Mouse (Mus musculus): ENCODE data around the gene Huwe1. TPM values are rescaled to one million over a fixed set of nuclear protein-coding genes. Genes with fewer than 3 reads are reported as not detected.

Gene Huwe1
- polyA plus RNA-seq (2014; fragmentation: Nextera tagmentation; extraction: Ambion mirVana): 70.6 and 88.4 TPM in 2 replicates

GRCm38 (mm10) chrX:151800701-151801511, at the start of gene Huwe1:
Gene Huwe1 (plus strand): TSS chrX:151800807.
- H3K9ac ChIP-seq (ENCODE audit: low read length): peak within 1 kb of the TSS; percentile 71
- ATAC-seq (replicated peaks; ENCODE audit: low FRiP score) (peak; percentile 75), DNase-seq (ENCODE audit: low spot score) (peak; percentile 84)
- peak within 1 kb of the TSS; percentile 39 for H3K4me2 ChIP-seq (ENCODE audit: low read depth, low read length, severe bottlenecking)
- H3K4me1 ChIP-seq (replicated peaks; ENCODE audit: control insufficient read depth, insufficient read depth, low read length): no peaks in the 10 kb centered on the region
- no peaks in the 10 kb centered on the region for H3K36me3 ChIP-seq (ENCODE audit: control insufficient read depth, insufficient read depth, low read length)
- H3K27me3 ChIP-seq (ENCODE audit: control insufficient read depth, insufficient read depth, low read length): 0 out of 2 replicates have a peak, but pooled peaks cover 3% of the 10 kb centered on the region
- WGBS: 20% methylated on average over 24 of the region's 36 CpGs
- peak within 1 kb of the TSS; percentile 91 for H3K27ac ChIP-seq (ENCODE audit: low read depth, low read length)
- H3K9me3 ChIP-seq (ENCODE audit: control insufficient read depth, low read length): no peaks in the 10 kb centered on the region; the same call in 1 of the 2 replicates
- H3K4me3 ChIP-seq (ENCODE audit: low read depth, low read length): peak within 1 kb of the TSS; percentile 45

- Histone ChIP-seq H3K4me2 (ENCODE audit: low read depth, low read length, severe bottlenecking) (no peak overlapping the region), H3K9me3 (ENCODE audit: control insufficient read depth, low read length) (no peaks in the 10 kb centered on the region), H3K27me3 (ENCODE audit: control insufficient read depth, insufficient read depth, low read length) (no peaks in the 10 kb centered on the region), H3K4me1 (replicated peaks; ENCODE audit: control insufficient read depth, insufficient read depth, low read length) (no peaks in the 10 kb centered on the region), H3K27ac (ENCODE audit: low read depth, low read length) (no peak overlapping the region), H3K4me3 (ENCODE audit: low read depth, low read length) (no peak overlapping the region), H3K9ac (ENCODE audit: low read length) (no peak overlapping the region), H3K36me3 (ENCODE audit: control insufficient read depth, insufficient read depth, low read length) (no peaks in the 10 kb centered on the region)
- 93% methylated on average over 1 of the region's 1 CpGs for WGBS
- no peak for ATAC-seq (replicated peaks; ENCODE audit: low FRiP score)
- no peak for DNase-seq (ENCODE audit: low spot score)
These were observed 20.3 kb upstream of the Huwe1 start for GRCm38 (mm10) chrX:151780348-151780747.

GRCm38 (mm10) chrX:151782939-151783338, 17.7 kb upstream of the Huwe1 start:
- no peak overlapping the region for H3K27ac ChIP-seq (ENCODE audit: low read depth, low read length)
- H3K4me3 ChIP-seq (ENCODE audit: low read depth, low read length): no peak overlapping the region
- H3K36me3 ChIP-seq (ENCODE audit: control insufficient read depth, insufficient read depth, low read length): no peaks in the 10 kb centered on the region
- H3K4me2 ChIP-seq (ENCODE audit: low read depth, low read length, severe bottlenecking): no peak overlapping the region
- WGBS: 82% methylated on average over 4 of the region's 4 CpGs
- no peaks in the 10 kb centered on the region for H3K4me1 ChIP-seq (replicated peaks; ENCODE audit: control insufficient read depth, insufficient read depth, low read length)
- no peak for ATAC-seq (replicated peaks; ENCODE audit: low FRiP score)
- no peak for DNase-seq (ENCODE audit: low spot score)
- no peaks in the 10 kb centered on the region for H3K27me3 ChIP-seq (ENCODE audit: control insufficient read depth, insufficient read depth, low read length)
- H3K9me3 ChIP-seq (ENCODE audit: control insufficient read depth, low read length): no peaks in the 10 kb centered on the region
- no peak overlapping the region for H3K9ac ChIP-seq (ENCODE audit: low read length)

- Histone ChIP-seq H3K27ac (ENCODE audit: low read depth, low read length) (no peak overlapping the region), H3K27me3 (ENCODE audit: control insufficient read depth, insufficient read depth, low read length) (0 out of 2 replicates have a peak, but pooled peaks cover 3% of the 10 kb centered on the region), H3K4me3 (ENCODE audit: low read depth, low read length) (no peak overlapping the region), H3K36me3 (ENCODE audit: control insufficient read depth, insufficient read depth, low read length) (no peaks in the 10 kb centered on the region), H3K4me1 (replicated peaks; ENCODE audit: control insufficient read depth, insufficient read depth, low read length) (no peaks in the 10 kb centered on the region), H3K4me2 (ENCODE audit: low read depth, low read length, severe bottlenecking) (no peak overlapping the region), H3K9ac (ENCODE audit: low read length) (no peak overlapping the region), H3K9me3 (ENCODE audit: control insufficient read depth, low read length) (no peaks in the 10 kb centered on the region)
- DNase-seq (ENCODE audit: low spot score) (no peak), ATAC-seq (replicated peaks; ENCODE audit: low FRiP score) (no peak)
- 60% methylated on average over 2 of the region's 2 CpGs for WGBS
These were observed 7.8 kb upstream of the Huwe1 start for GRCm38 (mm10) chrX:151792766-151793165.

GRCm38 (mm10) chrX:151797970-151798369, 2.6 kb upstream of the Huwe1 start:
- Histone ChIP-seq H3K36me3 (ENCODE audit: control insufficient read depth, insufficient read depth, low read length) (no peaks in the 10 kb centered on the region), H3K9ac (ENCODE audit: low read length) (no peak overlapping the region), H3K27me3 (ENCODE audit: control insufficient read depth, insufficient read depth, low read length) (0 out of 2 replicates have a peak, but pooled peaks cover 3% of the 10 kb centered on the region), H3K27ac (ENCODE audit: low read depth, low read length) (no peak overlapping the region), H3K4me3 (ENCODE audit: low read depth, low read length) (no peak overlapping the region), H3K9me3 (ENCODE audit: control insufficient read depth, low read length) (no peaks in the 10 kb centered on the region), H3K4me1 (replicated peaks; ENCODE audit: control insufficient read depth, insufficient read depth, low read length) (no peaks in the 10 kb centered on the region), H3K4me2 (ENCODE audit: low read depth, low read length, severe bottlenecking) (no peak overlapping the region)
- ATAC-seq (replicated peaks; ENCODE audit: low FRiP score) (no peak), DNase-seq (ENCODE audit: low spot score) (no peak)
- 54% methylated on average over 1 of the region's 1 CpGs for WGBS

GRCm38 (mm10) chrX:151802328-151802955, 1.8 kb downstream of the Huwe1 start:
- no peak for ATAC-seq (replicated peaks; ENCODE audit: low FRiP score)
- 28% methylated on average over 13 of the region's 13 CpGs for WGBS

GRCm38 (mm10) chrX:151802956-151803776, 2.6 kb downstream of the Huwe1 start:
- WGBS: 18% methylated on average over 75 of the region's 77 CpGs
- Histone ChIP-seq H3K36me3 (ENCODE audit: control insufficient read depth, insufficient read depth, low read length) (no peaks in the 10 kb centered on the region), H3K9ac (ENCODE audit: low read length) (peak overlapping the region; percentile 69), H3K27me3 (ENCODE audit: control insufficient read depth, insufficient read depth, low read length) (no peaks in the 10 kb centered on the region), H3K4me2 (ENCODE audit: low read depth, low read length, severe bottlenecking) (peak overlapping the region; percentile 55), H3K4me3 (ENCODE audit: low read depth, low read length) (peak overlapping the region; percentile 55), H3K4me1 (replicated peaks; ENCODE audit: control insufficient read depth, insufficient read depth, low read length) (no peaks in the 10 kb centered on the region), H3K9me3 (ENCODE audit: control insufficient read depth, low read length) (no peaks in the 10 kb centered on the region; the same call in 1 of the 2 replicates), H3K27ac (ENCODE audit: low read depth, low read length) (peak overlapping the region; percentile 94)
- ATAC-seq (replicated peaks; ENCODE audit: low FRiP score): peak; percentile 87
- DNase-seq (ENCODE audit: low spot score): peak; percentile 94

More at GRCm38 (mm10) chrX:151802328-151802955, 1.8 kb downstream of the Huwe1 start:
- peak overlapping the region; percentile 37 for H3K4me3 ChIP-seq (ENCODE audit: low read depth, low read length)
- no peaks in the 10 kb centered on the region; the same call in 1 of the 2 replicates for H3K9me3 ChIP-seq (ENCODE audit: control insufficient read depth, low read length)
- no peaks in the 10 kb centered on the region for H3K36me3 ChIP-seq (ENCODE audit: control insufficient read depth, insufficient read depth, low read length)
- peak overlapping the region; percentile 94 for H3K27ac ChIP-seq (ENCODE audit: low read depth, low read length)
- peak overlapping the region; percentile 69 for H3K9ac ChIP-seq (ENCODE audit: low read length)
- peak overlapping the region; percentile 53 for H3K4me2 ChIP-seq (ENCODE audit: low read depth, low read length, severe bottlenecking)
- no peaks in the 10 kb centered on the region for H3K4me1 ChIP-seq (replicated peaks; ENCODE audit: control insufficient read depth, insufficient read depth, low read length)
- DNase-seq (ENCODE audit: low spot score): no peak
- H3K27me3 ChIP-seq (ENCODE audit: control insufficient read depth, insufficient read depth, low read length): no peaks in the 10 kb centered on the region

GRCm38 (mm10) chrX:151803777-151804101, 3.1 kb downstream of the Huwe1 start:
- peak overlapping the region; percentile 55 for H3K4me3 ChIP-seq (ENCODE audit: low read depth, low read length)
- no peaks in the 10 kb centered on the region for H3K36me3 ChIP-seq (ENCODE audit: control insufficient read depth, insufficient read depth, low read length)
- peak; percentile 39 for ATAC-seq (replicated peaks; ENCODE audit: low FRiP score)
- H3K27me3 ChIP-seq (ENCODE audit: control insufficient read depth, insufficient read depth, low read length): no peaks in the 10 kb centered on the region
- DNase-seq (ENCODE audit: low spot score): no peak
- no peaks in the 10 kb centered on the region; the same call in 1 of the 2 replicates for H3K9me3 ChIP-seq (ENCODE audit: control insufficient read depth, low read length)
- H3K9ac ChIP-seq (ENCODE audit: low read length): peak overlapping the region; percentile 61
- no peaks in the 10 kb centered on the region for H3K4me1 ChIP-seq (replicated peaks; ENCODE audit: control insufficient read depth, insufficient read depth, low read length)
- peak overlapping the region; percentile 55 for H3K4me2 ChIP-seq (ENCODE audit: low read depth, low read length, severe bottlenecking)
- 20% methylated on average over 20 of the region's 20 CpGs for WGBS
- H3K27ac ChIP-seq (ENCODE audit: low read depth, low read length): peak overlapping the region; percentile 85

Data from forebrain, embryonic 11.5 days (tissue).